Mouse (Mus musculus): Measurements from ENCODE around the gene Gm14085. TPM values are rescaled to one million over a fixed set of nuclear protein-coding genes. Genes with fewer than 3 reads are reported as not detected.

Gene Gm14085
- polyA plus RNA-seq, 1 experiment from 2014 or later = not detected

DNA sequence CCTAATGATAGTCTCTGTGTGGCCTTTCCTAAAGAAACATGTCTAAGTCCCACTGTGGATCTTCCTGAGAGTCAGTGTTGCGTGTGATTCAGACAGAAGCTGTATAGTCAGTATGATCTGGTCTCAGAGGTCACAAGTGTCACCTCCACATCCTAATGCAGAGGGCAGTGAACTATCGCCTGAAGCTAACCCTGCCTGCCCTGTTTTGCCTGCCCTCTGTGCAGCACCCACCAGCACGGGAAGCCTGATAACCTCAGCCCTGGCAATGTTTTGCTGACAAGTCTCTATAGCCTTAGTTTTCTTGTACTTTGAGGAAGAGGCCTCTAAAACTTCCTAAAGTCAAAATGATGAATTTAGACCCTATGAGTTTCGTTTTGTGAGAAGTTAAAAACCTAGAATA lies 85.7 kb downstream of the Gm14085 start:
- H3K4me3 ChIP-seq = no peak overlapping the region
- no peak for ATAC-seq (ENCODE audit: low FRiP score, low read depth)
- no peaks in the 10 kb centered on the region for H3K36me3 ChIP-seq
- no peak overlapping the region for H3K4me2 ChIP-seq (replicated peaks)
- WGBS = 79% methylated on average over 4 of the region's 4 CpGs
- H3K4me1 ChIP-seq = no peaks in the 10 kb centered on the region
- H3K27me3 ChIP-seq (replicated peaks) = no peaks in the 10 kb centered on the region
- H3K27ac ChIP-seq = no peak overlapping the region
- no peaks in the 10 kb centered on the region for H3K9me3 ChIP-seq
- no peak overlapping the region for H3K9ac ChIP-seq

DNA sequence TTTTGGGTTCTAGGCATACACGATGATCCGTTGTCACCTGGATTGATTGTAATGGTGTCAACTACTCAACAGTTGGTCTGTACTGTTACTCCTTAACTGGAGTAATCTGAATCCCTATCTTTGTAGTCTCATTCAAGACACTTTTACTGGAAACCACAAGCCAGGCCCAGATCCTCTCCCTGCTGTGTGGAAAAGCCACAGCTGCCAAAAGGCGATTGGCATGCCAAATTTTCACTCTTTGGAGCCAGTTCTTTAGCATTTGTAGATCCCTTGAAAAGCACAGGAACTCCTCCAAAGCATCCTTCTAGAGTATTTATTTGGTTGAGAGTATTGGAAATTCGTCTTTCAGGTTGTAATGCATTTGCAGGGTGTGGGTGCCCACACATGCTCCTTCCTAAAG lies 86.6 kb downstream of the Gm14085 start:
- Histone ChIP-seq H3K27me3 (replicated peaks) (no peaks in the 10 kb centered on the region), H3K9ac (no peak overlapping the region), H3K27ac (no peak overlapping the region), H3K36me3 (no peaks in the 10 kb centered on the region), H3K4me3 (no peak overlapping the region), H3K4me1 (no peaks in the 10 kb centered on the region), H3K9me3 (no peaks in the 10 kb centered on the region), H3K4me2 (replicated peaks) (no peak overlapping the region)
- no peak for ATAC-seq (ENCODE audit: low FRiP score, low read depth)
- 84% methylated on average over 4 of the region's 4 CpGs for WGBS

DNA sequence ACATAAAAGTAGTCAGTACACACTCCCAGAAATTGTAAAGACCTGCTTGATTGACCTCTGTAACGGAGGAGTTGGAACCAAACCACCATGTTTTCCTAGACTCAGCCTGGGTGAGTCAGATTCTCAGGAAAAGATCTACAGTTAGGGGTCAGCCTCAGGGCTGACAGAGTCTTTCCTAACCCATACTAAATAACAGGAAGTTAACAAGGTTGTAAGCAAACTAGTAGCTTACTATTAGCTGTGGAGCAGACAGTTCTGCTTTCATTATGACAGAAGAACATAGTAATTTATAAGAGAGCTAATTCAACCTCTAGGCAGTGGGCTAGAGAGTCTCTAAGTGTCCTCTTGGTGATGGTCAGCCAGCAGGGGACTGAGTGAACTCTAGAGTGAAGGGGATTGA lies 87.7 kb downstream of the Gm14085 start:
- H3K4me1 ChIP-seq = no peaks in the 10 kb centered on the region
- no peak overlapping the region for H3K4me2 ChIP-seq (replicated peaks)
- ATAC-seq (ENCODE audit: low FRiP score, low read depth) = no peak
- H3K9ac ChIP-seq = no peak overlapping the region
- H3K27ac ChIP-seq = no peak overlapping the region
- no peaks in the 10 kb centered on the region for H3K27me3 ChIP-seq (replicated peaks)
- no peak overlapping the region for H3K4me3 ChIP-seq
- no peaks in the 10 kb centered on the region for H3K9me3 ChIP-seq
- WGBS = 74% methylated on average over 1 of the region's 1 CpGs
- H3K36me3 ChIP-seq = no peaks in the 10 kb centered on the region

DNA sequence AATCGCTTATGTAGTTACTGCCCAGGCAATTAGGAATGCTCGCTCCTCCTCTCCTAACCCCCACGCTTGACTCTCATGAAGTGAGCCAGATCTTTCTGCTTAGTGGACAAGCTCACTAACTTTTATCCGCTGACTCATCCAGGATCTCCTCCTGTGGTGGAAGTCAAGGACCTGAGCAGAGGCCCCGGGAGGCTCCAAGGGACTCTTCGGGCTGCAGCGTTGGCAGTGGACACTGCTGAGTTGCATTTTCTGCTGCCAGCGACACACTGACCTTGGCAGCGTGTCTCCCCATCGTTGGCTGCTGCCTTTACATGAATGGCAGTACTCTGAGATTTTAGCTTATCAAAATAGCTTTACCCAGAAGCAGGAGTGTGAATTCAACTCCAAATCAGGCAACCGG lies 90.7 kb downstream of the Gm14085 start:
- Histone ChIP-seq H3K27me3 (replicated peaks) (no peaks in the 10 kb centered on the region), H3K27ac (no peak overlapping the region), H3K4me2 (replicated peaks) (no peak overlapping the region), H3K9me3 (no peaks in the 10 kb centered on the region), H3K4me3 (no peak overlapping the region), H3K4me1 (no peaks in the 10 kb centered on the region), H3K9ac (no peak overlapping the region), H3K36me3 (no peaks in the 10 kb centered on the region)
- 82% methylated on average over 11 of the region's 11 CpGs for WGBS
- ATAC-seq (ENCODE audit: low FRiP score, low read depth) = no peak

DNA sequence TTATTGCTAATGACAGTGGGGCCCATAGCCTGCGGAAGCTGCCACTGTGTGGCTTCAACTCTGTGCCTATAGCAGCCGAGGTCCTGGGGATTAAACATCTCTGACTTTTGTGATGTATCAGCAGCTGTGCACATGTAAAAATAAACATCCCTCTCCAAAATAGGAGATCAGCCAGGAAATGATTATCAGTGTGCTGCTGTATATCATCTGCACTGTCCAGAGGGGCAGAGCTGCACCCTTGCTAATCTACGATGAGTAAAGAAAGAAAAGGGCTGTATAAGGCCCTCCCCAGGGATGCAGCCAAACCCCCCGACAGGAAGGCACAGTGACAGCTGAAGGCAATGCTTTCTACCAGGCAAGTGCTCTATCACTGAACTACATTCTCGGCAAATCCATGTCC lies 91.6 kb downstream of the Gm14085 start:
- 60% methylated on average over 5 of the region's 5 CpGs for WGBS
- H3K27ac ChIP-seq = no peak overlapping the region
- H3K36me3 ChIP-seq = no peaks in the 10 kb centered on the region
- H3K4me3 ChIP-seq = no peak overlapping the region
- H3K4me1 ChIP-seq = no peaks in the 10 kb centered on the region
- H3K9me3 ChIP-seq = no peaks in the 10 kb centered on the region
- H3K27me3 ChIP-seq (replicated peaks) = no peaks in the 10 kb centered on the region
- ATAC-seq (ENCODE audit: low FRiP score, low read depth) = no peak
- no peak overlapping the region for H3K9ac ChIP-seq
- H3K4me2 ChIP-seq (replicated peaks) = no peak overlapping the region

DNA sequence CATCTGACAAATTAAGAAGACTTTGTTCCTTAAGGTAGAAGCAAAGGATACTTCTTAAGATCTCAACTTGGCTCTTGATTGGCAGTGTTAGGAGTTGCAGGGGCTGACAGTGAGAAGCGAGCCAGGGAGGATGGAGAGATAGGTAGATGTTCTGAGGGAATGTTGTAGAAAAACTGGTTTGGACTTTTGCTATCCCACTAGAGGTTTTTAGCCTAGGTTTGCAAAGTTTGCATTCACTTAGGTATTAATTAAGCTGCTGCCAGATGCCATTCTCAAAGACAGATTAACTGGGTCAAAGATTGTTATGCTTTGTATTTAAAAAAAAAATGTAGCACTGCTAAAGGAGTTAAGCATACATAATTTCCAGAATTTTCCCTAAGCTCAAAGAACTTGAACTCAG lies 92.6 kb downstream of the Gm14085 start:
- no peak overlapping the region for H3K27ac ChIP-seq
- no peak overlapping the region for H3K4me3 ChIP-seq
- WGBS = 87% methylated on average over 1 of the region's 1 CpGs
- H3K9me3 ChIP-seq = no peaks in the 10 kb centered on the region
- ATAC-seq (ENCODE audit: low FRiP score, low read depth) = no peak
- no peak overlapping the region for H3K9ac ChIP-seq
- no peaks in the 10 kb centered on the region for H3K4me1 ChIP-seq
- H3K27me3 ChIP-seq (replicated peaks) = no peaks in the 10 kb centered on the region
- no peak overlapping the region for H3K4me2 ChIP-seq (replicated peaks)
- no peaks in the 10 kb centered on the region for H3K36me3 ChIP-seq

Other genes with a start within 250 kb of the Gm14085 start
- 0.04 TPM in 1 of 2 replicates, not detected in the other for gene Duox2, start 186.5 kb upstream of the Gm14085 start, polyA plus RNA-seq (2016; fragmentation: Nextera tagmentation; extraction: Ambion mirVana)
- gene Duoxa2, start 186.0 kb upstream of the Gm14085 start, polyA plus RNA-seq (2016; fragmentation: Nextera tagmentation; extraction: Ambion mirVana) = not detected in 2 replicates
- 0.23 TPM in 1 of 2 replicates, not detected in the other for gene Duoxa1, start 171.2 kb upstream of the Gm14085 start, polyA plus RNA-seq (2016; fragmentation: Nextera tagmentation; extraction: Ambion mirVana)
- gene Duox1, start 169.3 kb upstream of the Gm14085 start, polyA plus RNA-seq (2016; fragmentation: Nextera tagmentation; extraction: Ambion mirVana) = 0.10 and 0.15 TPM in 2 replicates
- 12.2 and 15.1 TPM in 2 replicates for gene Shf, start 115.8 kb upstream of the Gm14085 start, polyA plus RNA-seq (2016; fragmentation: Nextera tagmentation; extraction: Ambion mirVana)
- gene Slc28a2, start 58.5 kb upstream of the Gm14085 start, polyA plus RNA-seq (2016; fragmentation: Nextera tagmentation; extraction: Ambion mirVana) = 0.28 TPM in 1 of 2 replicates, not detected in the other
- gene Gatm, start 126.4 kb downstream of the Gm14085 start, polyA plus RNA-seq (2016; fragmentation: Nextera tagmentation; extraction: Ambion mirVana) = 19.1 and 21.6 TPM in 2 replicates
- gene AA467197, start 152.0 kb downstream of the Gm14085 start, polyA plus RNA-seq (2016; fragmentation: Nextera tagmentation; extraction: Ambion mirVana) = 0.63 and 0.65 TPM in 2 replicates
- 8.4 and 9.4 TPM in 2 replicates for gene Slc30a4, start 217.7 kb downstream of the Gm14085 start, polyA plus RNA-seq (2016; fragmentation: Nextera tagmentation; extraction: Ambion mirVana)

Measured in neural tube, embryonic 12.5 days (tissue).